Mouse (Mus musculus) E14TG2a.4 (cell line): ENCODE results near the gene Cldn10.
"Not testable (repeated sequence)": the region's sequence is repeated elsewhere in the genome, so short reads cannot be mapped to it uniquely, and the experiment has no call there.

Experiments
- CTCF ChIP-seq: conservative IDR thresholded peaks from 2 replicates; pipeline ENCODE4 v1.5.1; 2014; ENCODE audit warnings: low read length
- POU5F1 ChIP-seq: IDR thresholded peaks from 2 replicates; pipeline ENCODE4 v1.6.1; 2014; ENCODE audit warnings: low read length, borderline replicate concordance

DNA sequence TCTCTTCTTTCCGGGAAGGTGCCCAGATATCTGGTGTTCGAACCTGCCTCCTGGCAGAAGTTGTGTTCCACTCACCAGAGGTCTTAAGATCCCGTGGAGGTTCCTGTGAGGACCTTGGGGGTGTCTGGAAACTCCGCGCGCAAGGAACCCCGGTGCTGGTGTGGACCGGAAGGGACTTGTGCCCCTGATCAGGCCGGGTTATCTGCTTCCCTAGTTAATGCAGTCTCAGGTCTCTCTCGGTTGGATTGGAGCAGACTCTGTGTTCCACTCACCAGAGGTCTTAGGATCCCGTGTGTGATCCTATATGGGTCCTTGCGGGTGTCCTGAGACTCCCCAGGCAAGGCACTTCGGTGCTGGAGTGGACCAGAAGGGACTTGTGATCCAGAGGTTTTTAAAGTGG lies 24.3 kb upstream of the Cldn10 start:
- not testable (repeated sequence) for TF ChIP-seq CTCF, POU5F1
